Mouse (Mus musculus) R1 (cell line): ENCODE results near the gene Gpr82.

ENCODE experiments used
- DNase-seq: peaks from one replicate; pipeline ENCODE4 v3.0.0-alpha.2; 2018; ENCODE audit warnings: low read depth, low spot score

Gpr82 gene

DNA sequence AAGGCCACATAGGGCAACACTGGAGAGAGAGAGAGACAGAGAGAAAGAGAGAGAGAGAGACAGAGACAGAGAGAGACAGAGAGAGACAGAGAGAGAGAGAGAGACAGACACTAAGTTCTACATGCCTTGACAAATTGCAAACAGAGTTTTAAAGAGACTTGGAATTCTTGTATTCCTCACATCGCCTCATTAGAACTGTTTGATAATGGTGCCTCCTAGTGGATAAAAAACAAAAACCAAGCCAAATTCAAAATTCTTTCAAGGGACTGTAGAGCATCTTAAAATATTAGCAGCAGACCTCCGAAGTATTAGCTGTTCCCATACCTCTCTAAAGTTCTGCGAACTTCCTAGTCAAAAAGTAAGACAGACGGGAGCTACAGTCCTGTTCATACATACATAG lies 30.7 kb downstream of the Gpr82 start:
- DNase-seq = peak; percentile 3

DNA sequence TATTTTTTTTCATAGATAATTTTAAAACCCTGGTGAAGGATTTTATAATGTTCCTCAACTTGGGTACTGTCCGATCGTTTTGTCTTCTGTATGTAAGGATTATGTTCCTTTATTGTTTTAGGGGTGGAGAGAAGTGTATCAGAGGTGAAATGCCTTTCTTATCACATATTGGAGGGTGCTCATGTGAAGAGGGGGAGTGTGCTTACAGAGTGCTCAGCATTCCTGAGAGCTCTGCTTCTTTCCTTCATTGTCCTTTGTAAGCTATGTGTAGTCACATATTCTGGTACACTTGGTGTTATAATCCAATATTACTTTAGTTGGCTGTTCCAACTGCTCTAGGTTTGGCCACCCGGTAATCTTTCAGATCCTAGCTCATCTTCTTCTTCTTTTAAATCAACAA lies 39.5 kb downstream of the Gpr82 start:
- DNase-seq = no peak

DNA sequence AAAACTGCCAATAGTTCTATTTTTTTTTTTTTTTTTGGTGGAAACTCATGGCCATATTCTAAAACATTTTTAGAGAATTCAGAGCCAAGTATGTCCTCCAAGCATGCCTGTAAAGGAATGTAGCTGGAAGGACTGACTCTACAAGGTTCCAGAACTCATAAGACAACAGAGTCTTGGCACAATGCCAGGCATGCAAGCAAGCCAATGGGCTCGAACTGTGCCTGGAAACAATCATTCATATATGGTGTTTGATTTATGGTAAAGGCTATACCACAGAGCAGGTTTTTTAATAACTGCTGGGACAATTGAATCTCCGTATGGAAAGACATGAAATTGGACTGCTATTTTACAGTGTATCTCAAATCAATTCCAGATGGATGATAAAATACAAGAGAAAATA lies 43.9 kb downstream of the Gpr82 start:
- no peak for DNase-seq

DNA sequence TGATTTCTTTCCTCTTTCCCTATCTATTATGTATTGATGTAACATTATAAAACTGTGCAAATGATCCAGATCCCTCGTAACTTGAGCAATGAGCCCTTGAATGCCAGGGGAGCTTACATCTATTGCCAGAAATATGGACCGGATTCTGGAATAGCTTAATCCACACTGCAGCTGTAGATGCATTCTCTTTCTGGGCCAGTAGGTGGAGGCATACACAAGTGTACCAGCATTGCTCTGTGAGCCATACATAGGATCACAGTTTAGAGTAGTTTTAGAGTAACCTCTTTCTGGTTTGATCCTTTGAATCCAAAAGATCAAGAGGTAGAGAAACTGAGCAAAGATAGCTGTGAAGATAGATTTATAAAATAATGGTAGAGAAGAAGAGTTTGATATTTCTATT lies 49.0 kb downstream of the Gpr82 start:
- peak; percentile 18 for DNase-seq
